Mouse (Mus musculus): ENCODE results near the gene Olfr44. TPM values are rescaled to one million over a fixed set of nuclear protein-coding genes. Genes with fewer than 3 reads are reported as not detected.

The Olfr44 gene
- not detected for total RNA-seq (2021)
- long read RNA-seq, experiment 1 = 0 reads
- long read RNA-seq, experiment 2 = 0 reads

DNA sequence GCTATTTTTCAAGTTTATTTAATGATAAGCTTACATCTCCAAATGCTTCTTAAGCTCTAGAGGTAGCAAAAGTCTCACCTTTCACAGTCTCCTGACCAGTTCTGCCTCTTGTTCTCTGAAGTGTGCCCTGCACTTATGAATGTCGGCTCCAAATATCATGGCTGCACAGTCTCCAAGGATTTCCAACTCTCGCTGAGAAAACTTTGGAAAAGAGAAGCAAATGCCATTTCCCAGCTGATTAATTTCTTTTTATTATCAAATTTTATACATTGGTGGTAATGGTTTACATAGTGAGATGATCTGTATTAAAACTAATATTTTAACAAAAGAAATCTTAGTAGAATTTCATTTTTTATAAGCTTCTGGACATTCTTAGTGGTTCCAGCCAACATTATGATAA, at the start of gene Olfr44:
Olfr44 (minus strand) TSS at position 101 of the 400 bp plus-strand sequence.
- no peak for DNase-seq (ENCODE audit: low spot score in 2 of 2)

GRCm38 (mm10) chr9:39523616-39524285, 30.0 kb upstream of the Olfr44 start:
- DNase-seq (ENCODE audit: low spot score in 2 of 2) = no peak

GRCm38 (mm10) chr9:39518595-39518994, 24.8 kb upstream of the Olfr44 start:
- no peak for DNase-seq (ENCODE audit: low spot score in 2 of 2)

DNA sequence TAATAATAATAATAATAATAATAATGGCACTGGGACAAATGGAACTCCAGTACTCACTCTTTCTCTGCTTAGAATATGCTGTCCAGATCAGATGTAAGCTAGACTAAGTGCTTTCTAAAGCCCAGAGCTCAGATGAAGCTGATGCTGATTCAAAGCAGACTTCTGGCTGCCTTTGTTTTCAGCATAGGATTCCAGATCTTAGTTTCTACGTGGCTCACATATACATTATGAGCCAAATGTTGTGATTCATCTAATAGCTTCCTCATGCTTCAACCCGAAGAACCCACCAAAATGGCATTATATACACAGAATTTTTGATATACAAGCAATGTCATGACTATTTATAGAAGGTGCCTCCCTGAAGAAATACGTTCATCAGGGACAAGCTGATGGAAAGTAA, 21.7 kb upstream of the Olfr44 start, which contains the start of gene Olfr957:
Olfr957 (minus strand) TSS at position 279 of the 400 bp plus-strand sequence.
- no peak for DNase-seq (ENCODE audit: low spot score in 2 of 2)

DNA sequence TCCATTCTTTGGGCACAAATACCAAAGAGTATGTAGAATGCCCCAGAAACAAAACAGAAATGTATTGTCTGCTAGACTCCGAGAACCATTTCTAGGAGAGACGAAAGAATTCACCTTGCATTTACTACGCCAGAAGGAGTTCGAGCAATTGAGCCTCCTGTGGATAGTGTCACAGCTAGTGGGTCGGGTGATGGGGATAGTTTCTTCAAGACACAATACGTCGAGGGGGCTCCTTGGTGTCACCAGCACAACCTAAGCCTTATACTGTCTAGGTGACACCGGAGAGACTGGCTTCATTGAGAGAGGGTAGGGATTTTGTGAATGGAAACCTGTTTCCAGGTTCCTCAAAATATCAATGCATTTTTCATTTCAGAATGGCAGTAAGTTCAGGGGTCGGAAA, 15.6 kb upstream of the Olfr44 start:
- no peak for DNase-seq (ENCODE audit: low spot score in 2 of 2)

DNA sequence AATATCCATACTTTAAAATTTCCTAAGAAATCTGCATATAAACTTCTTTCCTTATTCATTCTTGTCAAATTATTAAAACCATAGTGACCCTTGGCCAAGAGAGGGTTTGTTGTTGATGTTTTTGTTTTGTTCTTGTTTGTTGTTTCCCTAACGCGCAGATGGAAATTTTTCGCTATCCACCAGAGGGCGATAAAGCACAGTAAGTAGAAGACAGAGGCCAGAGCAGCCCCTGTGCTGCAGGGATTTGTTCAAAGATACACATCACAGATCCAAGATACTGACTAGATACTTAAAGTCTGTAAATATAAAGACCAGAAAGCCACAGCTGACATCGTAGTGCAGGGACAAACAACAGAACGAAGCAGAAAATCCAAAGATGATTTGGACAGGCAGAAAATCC, 15.2 kb upstream of the Olfr44 start:
- peak; percentile 49 to 74 for DNase-seq (ENCODE audit: low spot score in 2 of 2)

DNA sequence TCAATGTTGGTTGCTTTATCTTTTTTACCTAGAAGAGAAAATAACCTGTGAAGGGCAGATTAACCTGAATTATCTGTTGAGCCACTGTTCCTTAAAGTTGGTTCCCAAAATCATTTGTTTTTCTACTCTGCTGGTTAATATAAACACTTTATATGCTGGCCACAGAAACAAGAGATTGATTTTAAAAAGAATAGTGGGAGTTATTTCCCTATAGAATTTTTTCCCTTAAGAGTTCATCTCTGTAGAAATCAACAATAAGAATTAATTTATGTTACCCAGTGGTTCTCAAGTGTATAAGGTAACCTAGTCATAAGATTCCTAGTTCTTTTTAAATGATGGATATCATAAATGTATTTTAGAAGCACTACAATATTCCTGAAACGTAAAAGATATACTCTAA, 22.0 kb downstream of the Olfr44 start, which contains the start of gene Olfr955:
Olfr955 (minus strand) TSS at position 101 of the 400 bp plus-strand sequence.
- no peak for DNase-seq (ENCODE audit: low spot score in 2 of 2)

GRCm38 (mm10) chr9:39456401-39456800, 37.4 kb downstream of the Olfr44 start, which contains the start of gene Olfr954:
TSS of gene Olfr954 (plus strand) at chr9:39456701.
- no peak for DNase-seq (ENCODE audit: low spot score in 2 of 2)

Other genes with a start within 250 kb of the Olfr44 start
- not detected for gene Olfr1537, start 244.0 kb downstream of the Olfr44 start, total RNA-seq (2021)
- not detected for gene Olfr945, start 217.2 kb downstream of the Olfr44 start, total RNA-seq (2021)
- not detected for gene Olfr948, start 167.9 kb downstream of the Olfr44 start, total RNA-seq (2021)
- not detected for gene Olfr951, start 106.6 kb downstream of the Olfr44 start, total RNA-seq (2021)
- not detected for gene Olfr952, start 66.8 kb downstream of the Olfr44 start, total RNA-seq (2021)
- gene Olfr954, start 37.3 kb downstream of the Olfr44 start, total RNA-seq (2021) = not detected
- gene Olfr955, start 22.1 kb downstream of the Olfr44 start, total RNA-seq (2021) = not detected
- not detected for gene Olfr957, start 21.8 kb upstream of the Olfr44 start, total RNA-seq (2021)
- gene Olfr958, start 60.1 kb upstream of the Olfr44 start, total RNA-seq (2021) = not detected
- gene Olfr959, start 81.6 kb upstream of the Olfr44 start, total RNA-seq (2021) = not detected
- 1 to 10 TPM; 3.9 to 6.2 TPM for gene AW551984, start 110.4 kb upstream of the Olfr44 start, total RNA-seq (2021)
- not detected for gene Olfr148, start 116.7 kb upstream of the Olfr44 start, total RNA-seq (2021)
- gene Olfr960, start 127.4 kb upstream of the Olfr44 start, total RNA-seq (2021) = not detected
- not detected for gene Olfr961, start 151.1 kb upstream of the Olfr44 start, total RNA-seq (2021)
- not detected for gene Olfr963, start 173.2 kb upstream of the Olfr44 start, total RNA-seq (2021)
- gene Olfr149, start 213.1 kb upstream of the Olfr44 start, total RNA-seq (2021) = not detected
- gene Olfr965, start 217.4 kb upstream of the Olfr44 start, total RNA-seq (2021) = not detected
- gene Olfr150, start 237.0 kb upstream of the Olfr44 start, total RNA-seq (2021) = not detected

All from left cerebral cortex, adult 18-20 months (tissue).